Mouse (Mus musculus) spleen, adult 18-20 months (tissue): ENCODE measurements around the gene Kir3dl2.
"Not testable (repeated sequence)": the region's sequence is repeated elsewhere in the genome, so short reads cannot be mapped to it uniquely, and the experiment has no call there.

Experiments used
- DNase-seq, 2 experiments: peaks; one replicate each; pipeline ENCODE4 v3.0.0; 2022; ENCODE audit warnings: mixed read lengths in 2 of 2

Gene Kir3dl2

DNA sequence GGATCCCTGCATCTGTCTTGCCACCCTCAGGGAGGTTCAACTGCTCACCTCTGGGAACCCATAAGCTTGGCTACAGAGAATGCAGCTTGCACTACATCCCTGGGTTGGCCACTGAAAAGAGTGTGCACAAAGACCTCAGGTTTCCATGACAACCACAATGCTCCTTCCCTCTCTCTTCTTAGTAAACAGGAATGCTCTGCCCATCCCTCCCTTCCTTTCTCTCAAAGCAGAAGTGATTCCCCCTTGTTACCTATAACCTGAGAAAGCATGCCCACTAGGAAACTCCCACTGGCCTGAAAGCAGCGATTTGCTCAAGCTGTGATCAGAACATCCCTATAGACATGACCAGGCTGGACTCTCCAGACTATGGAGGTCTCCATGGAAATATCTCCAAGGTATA, at the start of gene Kir3dl2:
TSS of gene Kir3dl2 (minus strand) at position 101 of the 400 bp plus-strand sequence.
- DNase-seq, result not testable (repeated sequence)

DNA sequence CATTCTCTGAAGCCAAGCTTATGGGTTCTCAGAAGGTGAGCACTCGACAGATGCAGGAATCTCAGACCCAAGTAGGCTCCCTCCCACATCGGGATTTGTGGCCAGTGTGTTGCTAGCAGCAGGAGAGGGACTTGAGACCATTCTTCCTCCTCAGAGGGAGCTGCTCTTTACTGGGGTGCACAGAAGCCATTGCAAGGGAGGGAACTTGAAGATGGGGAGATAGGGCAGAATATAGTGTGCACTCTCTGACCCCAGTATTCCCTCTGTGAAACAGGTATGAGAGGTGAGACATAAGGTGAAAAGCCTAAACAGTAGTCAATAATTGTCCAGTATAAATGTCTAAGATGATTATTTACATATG, 47.0 kb upstream of the Kir3dl2 start:
- no peak for DNase-seq

DNA sequence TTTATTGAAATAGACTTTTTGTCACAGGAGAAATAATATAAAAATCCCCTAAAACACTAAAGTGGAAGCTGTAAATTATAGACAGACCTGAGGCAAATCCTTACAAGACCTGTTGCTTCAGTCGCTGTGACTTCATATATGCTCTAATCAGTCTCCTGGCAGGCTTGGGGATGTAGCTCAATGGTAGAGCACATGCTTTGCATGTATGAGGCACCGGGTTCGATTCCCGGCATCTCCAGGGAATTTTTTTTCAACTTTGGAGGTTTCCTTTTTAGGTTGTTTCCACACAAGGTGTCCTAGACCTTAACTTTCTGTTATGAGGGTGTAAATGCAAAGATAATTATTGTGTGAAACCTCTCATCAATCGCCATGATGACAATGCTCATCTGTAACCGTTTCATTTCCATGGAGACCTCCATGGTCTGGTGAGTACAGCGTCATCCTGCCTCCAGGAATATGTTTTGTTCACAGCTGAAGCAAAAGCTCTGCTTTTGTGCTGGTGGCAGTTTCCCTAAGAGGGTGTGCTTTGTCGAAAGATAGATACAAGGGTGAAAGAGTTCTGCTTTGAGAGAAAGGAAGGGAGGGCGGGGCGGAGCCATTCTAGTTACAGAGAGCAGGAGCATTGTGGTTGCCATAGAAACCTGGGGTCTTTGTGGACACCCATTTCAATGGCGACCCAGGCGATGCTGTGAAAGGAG, 46.5 kb upstream of the Kir3dl2 start, which contains the start of gene Tceal3:
TSS of gene Tceal3 (plus strand) at position 644 of the 698 bp plus-strand sequence.
- DNase-seq, result no peak

GRCm38 (mm10) chrX:136584617-136585016, 40.8 kb upstream of the Kir3dl2 start:
- DNase-seq, result no peak

DNA sequence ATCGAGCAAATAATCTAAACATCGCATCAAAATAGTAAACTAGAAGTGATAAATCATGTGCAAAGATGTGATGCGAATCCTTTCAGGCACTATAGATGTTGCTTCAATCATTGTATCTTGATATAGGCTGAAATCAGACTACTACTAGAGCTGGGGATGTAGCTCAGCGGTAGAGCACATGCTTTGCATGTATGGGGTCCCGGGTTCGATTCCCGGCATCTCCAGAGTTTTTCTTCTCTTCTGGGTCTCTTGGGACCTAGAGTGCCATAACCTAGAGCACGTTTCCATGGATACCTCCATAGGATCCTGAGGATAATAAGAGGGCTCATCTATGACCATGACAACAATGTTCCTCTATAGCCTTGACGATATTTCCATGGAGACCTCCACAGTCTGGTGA, 25.2 kb upstream of the Kir3dl2 start:
- not testable (repeated sequence) for DNase-seq

GRCm38 (mm10) chrX:136517699-136518098, 26.2 kb downstream of the Kir3dl2 start, which contains the start of gene Kir3dl1:
Kir3dl1 (plus strand) TSS chrX:136517999.
- not testable (repeated sequence) for DNase-seq
